Mouse (Mus musculus): ENCODE results near the gene Rcvrn. TPM values are rescaled to one million over a fixed set of nuclear protein-coding genes. Genes with fewer than 3 reads are reported as not detected.
A peak's percentile ranks its signal among the peaks of the same experiment; 100 is the strongest.

The Rcvrn gene
- polyA plus RNA-seq, 1 experiment from 2014 or later: not detected

- Histone ChIP-seq H3K9ac (no peak overlapping the region), H3K27me3 (no peaks in the 10 kb centered on the region), H3K36me3 (ENCODE audit: poor library complexity, severe bottlenecking) (no peaks in the 10 kb centered on the region), H3K4me2 (no peak overlapping the region), H3K9me3 (replicated peaks) (no peaks in the 10 kb centered on the region), H3K27ac (no peak overlapping the region), H3K4me1 (no peaks in the 10 kb centered on the region), H3K4me3 (no peak overlapping the region)
- 63% methylated on average over 12 of the region's 12 CpGs for WGBS
- ATAC-seq: peak; percentile 82; the same call in 1 of the 2 replicates
Observed at GRCm38 (mm10) chr11:67675562-67676540, 19.3 kb upstream of the Rcvrn start.

GRCm38 (mm10) chr11:67679300-67679699, 15.8 kb upstream of the Rcvrn start:
- Histone ChIP-seq H3K4me3 (no peak overlapping the region), H3K36me3 (ENCODE audit: poor library complexity, severe bottlenecking) (no peaks in the 10 kb centered on the region), H3K27me3 (no peaks in the 10 kb centered on the region), H3K4me2 (no peak overlapping the region), H3K9me3 (replicated peaks) (no peaks in the 10 kb centered on the region), H3K27ac (no peak overlapping the region), H3K4me1 (no peaks in the 10 kb centered on the region), H3K9ac (no peak overlapping the region)
- no peak for ATAC-seq
- WGBS: 73% methylated on average over 5 of the region's 5 CpGs

- Histone ChIP-seq H3K9me3 (replicated peaks) (no peaks in the 10 kb centered on the region), H3K27ac (no peak overlapping the region), H3K36me3 (ENCODE audit: poor library complexity, severe bottlenecking) (no peaks in the 10 kb centered on the region), H3K4me3 (no peak overlapping the region), H3K4me1 (no peaks in the 10 kb centered on the region), H3K27me3 (no peaks in the 10 kb centered on the region), H3K9ac (no peak overlapping the region), H3K4me2 (no peak overlapping the region)
- ATAC-seq: no peak
- WGBS: 96% methylated on average over 2 of the region's 2 CpGs
Observed at GRCm38 (mm10) chr11:67679930-67680329, 15.2 kb upstream of the Rcvrn start.

- ATAC-seq: no peak
Observed at GRCm38 (mm10) chr11:67681871-67682270, 13.3 kb upstream of the Rcvrn start.

GRCm38 (mm10) chr11:67686109-67686508, 9.0 kb upstream of the Rcvrn start:
- WGBS: 47% methylated on average over 2 of the region's 2 CpGs
- ATAC-seq: no peak
- Histone ChIP-seq H3K36me3 (ENCODE audit: poor library complexity, severe bottlenecking) (no peaks in the 10 kb centered on the region), H3K4me1 (no peaks in the 10 kb centered on the region), H3K27ac (no peak overlapping the region), H3K9ac (no peak overlapping the region), H3K9me3 (replicated peaks) (no peaks in the 10 kb centered on the region), H3K27me3 (no peaks in the 10 kb centered on the region), H3K4me3 (no peak overlapping the region), H3K4me2 (no peak overlapping the region)

More at GRCm38 (mm10) chr11:67681871-67682270, 13.3 kb upstream of the Rcvrn start:
- Histone ChIP-seq H3K4me1 (no peaks in the 10 kb centered on the region), H3K9me3 (replicated peaks) (no peaks in the 10 kb centered on the region), H3K27me3 (no peaks in the 10 kb centered on the region), H3K36me3 (ENCODE audit: poor library complexity, severe bottlenecking) (no peaks in the 10 kb centered on the region), H3K4me2 (no peak overlapping the region), H3K9ac (no peak overlapping the region), H3K4me3 (no peak overlapping the region), H3K27ac (no peak overlapping the region)
- WGBS: 80% methylated on average over 3 of the region's 3 CpGs

GRCm38 (mm10) chr11:67712976-67713375, 17.9 kb downstream of the Rcvrn start:
- ATAC-seq: no peak
- no peaks in the 10 kb centered on the region for H3K9me3 ChIP-seq (replicated peaks)
- H3K4me2 ChIP-seq: no peak overlapping the region
- no peaks in the 10 kb centered on the region for H3K4me1 ChIP-seq
- H3K4me3 ChIP-seq: no peak overlapping the region
- WGBS: 82% methylated on average over 4 of the region's 4 CpGs
- H3K9ac ChIP-seq: no peak overlapping the region
- no peak overlapping the region for H3K27ac ChIP-seq
- no peaks in the 10 kb centered on the region for H3K27me3 ChIP-seq
- H3K36me3 ChIP-seq (ENCODE audit: poor library complexity, severe bottlenecking): no peaks in the 10 kb centered on the region

GRCm38 (mm10) chr11:67715382-67715781, 20.3 kb downstream of the Rcvrn start:
- Histone ChIP-seq H3K4me1 (no peaks in the 10 kb centered on the region), H3K9me3 (replicated peaks) (no peaks in the 10 kb centered on the region), H3K36me3 (ENCODE audit: poor library complexity, severe bottlenecking) (no peaks in the 10 kb centered on the region), H3K27ac (no peak overlapping the region), H3K4me2 (no peak overlapping the region), H3K27me3 (no peaks in the 10 kb centered on the region), H3K4me3 (no peak overlapping the region), H3K9ac (no peak overlapping the region)
- ATAC-seq: no peak
- WGBS: 88% methylated on average over 4 of the region's 4 CpGs

- Histone ChIP-seq H3K4me2 (no peak overlapping the region), H3K4me1 (no peaks in the 10 kb centered on the region), H3K9ac (no peak overlapping the region), H3K27me3 (no peaks in the 10 kb centered on the region), H3K9me3 (replicated peaks) (no peaks in the 10 kb centered on the region), H3K36me3 (ENCODE audit: poor library complexity, severe bottlenecking) (no peaks in the 10 kb centered on the region), H3K4me3 (no peak overlapping the region), H3K27ac (no peak overlapping the region)
- WGBS: 91% methylated on average over 5 of the region's 5 CpGs
- no peak for ATAC-seq
Observed at GRCm38 (mm10) chr11:67721485-67721884, 26.4 kb downstream of the Rcvrn start.

- no peak for ATAC-seq
- H3K9me3 ChIP-seq (replicated peaks): no peaks in the 10 kb centered on the region
- H3K27ac ChIP-seq: no peak overlapping the region
- no peaks in the 10 kb centered on the region for H3K27me3 ChIP-seq
- H3K4me3 ChIP-seq: no peak overlapping the region
- WGBS: 65% methylated on average over 7 of the region's 7 CpGs
- no peak overlapping the region for H3K4me2 ChIP-seq
- H3K36me3 ChIP-seq (ENCODE audit: poor library complexity, severe bottlenecking): no peaks in the 10 kb centered on the region
- H3K9ac ChIP-seq: no peak overlapping the region
- no peaks in the 10 kb centered on the region for H3K4me1 ChIP-seq
Observed at GRCm38 (mm10) chr11:67722399-67723156, 27.5 kb downstream of the Rcvrn start.

GRCm38 (mm10) chr11:67723231-67724013, 28.3 kb downstream of the Rcvrn start:
- Histone ChIP-seq H3K9ac (no peak overlapping the region), H3K27ac (no peak overlapping the region), H3K4me3 (no peak overlapping the region), H3K36me3 (ENCODE audit: poor library complexity, severe bottlenecking) (no peaks in the 10 kb centered on the region), H3K4me2 (no peak overlapping the region), H3K4me1 (no peaks in the 10 kb centered on the region), H3K9me3 (replicated peaks) (no peaks in the 10 kb centered on the region), H3K27me3 (no peaks in the 10 kb centered on the region)
- WGBS: 73% methylated on average over 8 of the region's 8 CpGs
- ATAC-seq: no peak

- Histone ChIP-seq H3K27ac (no peak overlapping the region), H3K4me2 (no peak overlapping the region), H3K27me3 (no peaks in the 10 kb centered on the region), H3K4me1 (no peaks in the 10 kb centered on the region), H3K36me3 (ENCODE audit: poor library complexity, severe bottlenecking) (no peaks in the 10 kb centered on the region), H3K4me3 (no peak overlapping the region), H3K9me3 (replicated peaks) (no peaks in the 10 kb centered on the region), H3K9ac (no peak overlapping the region)
- WGBS: 89% methylated on average over 6 of the region's 6 CpGs
- ATAC-seq: no peak
Observed at GRCm38 (mm10) chr11:67727095-67727494, 32.0 kb downstream of the Rcvrn start.

GRCm38 (mm10) chr11:67728726-67729125, 33.6 kb downstream of the Rcvrn start:
- no peak for ATAC-seq
- Histone ChIP-seq H3K4me3 (no peak overlapping the region), H3K27me3 (no peaks in the 10 kb centered on the region), H3K4me2 (no peak overlapping the region), H3K4me1 (no peaks in the 10 kb centered on the region), H3K9me3 (replicated peaks) (no peaks in the 10 kb centered on the region), H3K36me3 (ENCODE audit: poor library complexity, severe bottlenecking) (no peaks in the 10 kb centered on the region), H3K27ac (no peak overlapping the region), H3K9ac (no peak overlapping the region)
